Mouse (Mus musculus): ENCODE data around the gene Cdh4.
A peak's percentile ranks its signal among the peaks of the same experiment; 100 is the strongest.

The Cdh4 gene

DNA sequence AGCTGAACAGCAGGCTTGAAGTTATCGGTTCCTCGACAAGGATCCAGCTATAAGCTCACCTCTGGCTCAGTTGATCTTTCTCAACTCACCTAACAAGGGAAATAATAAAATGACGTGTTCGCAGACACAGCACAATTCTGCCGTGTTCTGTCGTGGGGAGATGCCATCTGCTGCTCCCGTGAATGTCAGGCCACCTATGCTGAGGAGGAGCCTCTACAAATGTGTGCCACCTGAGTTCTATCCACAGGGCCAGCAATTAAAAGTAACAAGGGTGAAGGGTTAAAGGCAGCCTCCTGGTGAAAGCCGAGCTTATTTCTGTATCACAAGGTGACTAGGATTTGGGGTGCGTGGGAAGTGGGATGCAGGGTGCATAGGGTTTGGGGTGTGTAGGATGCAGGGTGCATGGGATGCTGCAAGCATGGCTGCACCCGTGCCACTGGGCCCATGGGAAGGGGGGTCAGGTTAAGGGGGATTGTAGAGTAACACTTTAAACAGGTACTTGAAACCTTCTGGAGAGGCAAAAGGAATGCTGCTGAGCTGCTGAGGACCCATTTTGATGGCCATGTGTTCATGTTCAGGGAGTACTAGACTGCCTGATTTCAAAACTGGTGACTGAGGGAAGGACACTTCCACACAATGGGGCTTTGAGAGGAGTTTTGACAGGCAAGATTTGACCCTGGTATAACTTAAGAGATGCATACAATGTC is 333.9 kb downstream of the Cdh4 start:
- DNase-seq (ENCODE audit: extremely low spot score, low read depth, low spot score), result no peak

DNA sequence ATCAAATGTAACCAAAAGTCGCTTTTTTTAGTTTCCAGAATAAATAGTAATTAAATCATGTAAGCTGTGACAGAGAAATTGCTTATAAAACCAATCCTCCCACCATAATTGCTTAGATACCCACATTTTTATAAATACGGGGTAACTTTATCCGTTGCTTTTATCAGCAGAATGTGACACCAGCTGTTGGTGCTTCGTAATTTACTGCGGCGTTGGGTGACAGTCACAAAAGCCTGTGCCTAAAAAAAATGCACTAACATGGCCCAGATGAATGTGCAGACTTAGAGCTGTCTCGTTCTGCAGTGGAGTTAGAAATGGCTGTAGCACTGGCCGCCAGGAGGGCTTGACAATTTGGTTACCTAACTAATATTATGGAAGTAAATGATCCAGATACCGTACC is 337.0 kb downstream of the Cdh4 start:
- DNase-seq (ENCODE audit: extremely low spot score, low read depth, low spot score), result no peak

DNA sequence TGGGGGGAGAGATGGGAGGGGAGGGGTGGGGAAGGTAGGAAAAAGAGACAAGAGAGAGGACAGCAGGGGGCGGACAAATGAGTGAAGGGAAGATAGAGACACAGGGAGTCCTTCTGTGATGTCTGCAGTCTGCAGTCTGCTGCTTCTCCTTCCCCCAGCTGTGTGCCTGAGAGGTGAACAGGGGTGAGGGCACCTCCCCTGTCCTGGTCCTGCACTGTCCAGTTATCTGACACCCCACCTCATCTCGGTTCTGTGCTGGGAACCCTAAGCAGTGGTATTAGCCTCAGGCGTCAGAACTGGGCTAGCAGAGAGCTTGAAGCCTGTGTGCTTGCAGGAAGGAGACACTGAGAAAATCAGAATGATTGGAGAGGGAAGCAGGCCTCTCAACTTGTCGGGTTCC is 338.7 kb downstream of the Cdh4 start:
- DNase-seq (ENCODE audit: extremely low spot score, low read depth, low spot score), result no peak

DNA sequence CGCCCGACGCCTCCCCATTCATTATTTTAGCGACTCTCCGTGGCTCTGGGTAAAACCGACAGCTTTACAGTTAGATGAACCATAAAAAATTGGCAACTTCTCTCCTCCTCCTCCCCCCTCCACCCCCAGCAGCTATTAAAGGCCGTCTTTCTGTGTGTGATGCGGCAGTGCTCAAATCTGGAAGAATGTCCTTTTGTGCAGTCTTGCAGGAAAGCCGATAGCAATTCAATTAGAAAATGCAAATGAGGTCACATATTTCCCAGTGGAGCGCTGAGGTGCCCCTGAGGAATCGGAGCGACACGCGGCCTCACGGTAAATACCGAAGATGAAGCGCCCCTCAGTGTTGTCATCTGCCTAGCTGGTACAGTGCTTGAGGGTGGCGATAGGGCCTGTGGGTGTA is 345.0 kb downstream of the Cdh4 start:
- no peak for DNase-seq (ENCODE audit: extremely low spot score, low read depth, low spot score)

DNA sequence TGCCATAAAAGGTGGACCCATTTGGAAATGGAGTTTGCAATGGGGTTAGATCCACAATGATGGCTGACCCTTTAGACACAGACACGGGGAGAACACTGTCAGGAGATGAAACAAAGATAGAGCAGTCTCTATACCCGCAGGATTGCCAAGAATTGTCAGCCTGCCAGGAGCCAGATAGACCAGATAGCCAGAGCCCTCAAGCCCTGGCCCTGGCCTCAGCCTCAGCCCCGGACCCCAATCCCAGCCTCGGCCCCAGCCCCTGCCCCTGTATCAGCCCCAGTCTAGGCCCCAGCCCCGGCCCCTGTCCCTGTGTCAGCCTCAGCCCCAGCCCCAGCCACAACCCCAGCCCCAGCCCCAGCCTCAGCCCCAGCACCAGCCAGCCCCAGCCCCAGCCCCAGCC is 345.6 kb downstream of the Cdh4 start:
- DNase-seq (ENCODE audit: extremely low spot score, low read depth, low spot score), result no peak

DNA sequence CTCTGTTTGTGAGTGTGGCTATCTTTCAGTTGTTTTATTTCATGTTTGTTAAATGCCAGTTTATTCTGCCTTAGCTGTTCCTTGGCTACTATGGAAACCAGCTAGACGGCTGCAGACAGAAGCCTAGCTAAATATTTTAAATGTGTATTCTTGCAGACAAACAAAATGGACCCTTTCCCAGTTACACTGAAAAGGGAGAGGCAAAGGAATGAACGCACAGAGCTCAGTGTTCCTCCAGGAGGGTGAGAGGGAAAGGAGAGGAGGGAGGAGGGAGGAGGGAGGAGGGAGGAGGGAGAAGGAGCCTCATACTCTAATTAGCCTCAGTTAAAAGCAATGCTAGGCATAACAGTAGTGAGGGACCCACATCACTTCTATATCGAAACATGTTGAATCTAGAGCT is 348.5 kb downstream of the Cdh4 start:
- DNase-seq (ENCODE audit: extremely low spot score, low read depth, low spot score), result no peak

DNA sequence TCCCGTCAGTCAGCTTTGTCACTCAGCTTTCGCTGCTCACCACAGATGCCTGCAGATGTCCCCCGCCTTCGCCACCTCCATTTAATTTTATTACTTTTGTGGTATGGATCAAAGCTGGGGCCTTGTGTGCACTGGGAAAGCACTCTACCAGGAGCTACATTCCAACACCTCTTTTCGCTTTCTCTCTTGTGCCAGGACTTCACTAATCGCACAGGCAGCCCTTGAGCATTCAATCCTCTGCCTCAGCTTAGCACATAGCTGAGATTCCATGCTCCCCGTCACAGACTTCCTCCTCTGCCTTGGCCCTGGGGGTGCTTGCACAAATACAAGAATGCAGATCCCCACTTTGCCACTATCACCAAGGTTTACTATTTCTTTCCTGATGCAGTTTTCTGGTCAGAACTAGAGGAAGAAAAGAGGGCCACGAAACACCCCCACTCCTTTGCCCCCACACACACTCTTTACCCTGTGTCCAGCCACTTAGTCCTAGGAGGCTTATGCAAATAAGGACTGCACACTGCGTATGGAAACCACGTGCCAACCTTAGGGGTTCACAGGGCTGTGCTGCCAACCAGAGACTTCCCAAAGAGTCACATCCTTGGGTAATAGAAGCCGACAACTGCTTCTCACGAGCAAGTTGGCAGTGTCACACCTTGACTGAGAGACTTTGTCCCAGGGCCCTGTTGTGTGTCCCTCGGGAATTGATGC is 350.3 kb downstream of the Cdh4 start:
- DNase-seq (ENCODE audit: extremely low spot score, low read depth, low spot score), result no peak

DNA sequence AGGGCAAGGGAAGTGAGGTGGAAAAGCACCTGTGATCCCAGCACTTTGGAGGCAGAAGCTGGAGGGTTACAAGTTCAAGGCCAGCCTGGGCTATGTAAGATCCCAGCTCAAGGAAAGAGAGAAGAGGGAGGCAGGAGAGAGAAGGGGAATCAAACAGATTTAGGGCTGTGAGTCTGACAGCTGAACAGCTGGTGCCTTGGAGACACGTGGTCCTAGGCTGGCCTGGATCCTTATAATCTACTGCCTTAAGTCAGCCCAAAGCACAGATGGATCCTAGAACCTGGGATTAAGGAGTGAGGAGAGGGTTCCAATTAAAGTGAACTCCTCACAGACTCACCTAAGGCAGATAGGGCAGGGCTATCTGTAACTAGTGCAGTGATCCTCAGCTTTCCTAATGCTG is 352.1 kb downstream of the Cdh4 start:
- DNase-seq (ENCODE audit: extremely low spot score, low read depth, low spot score), result no peak

DNA sequence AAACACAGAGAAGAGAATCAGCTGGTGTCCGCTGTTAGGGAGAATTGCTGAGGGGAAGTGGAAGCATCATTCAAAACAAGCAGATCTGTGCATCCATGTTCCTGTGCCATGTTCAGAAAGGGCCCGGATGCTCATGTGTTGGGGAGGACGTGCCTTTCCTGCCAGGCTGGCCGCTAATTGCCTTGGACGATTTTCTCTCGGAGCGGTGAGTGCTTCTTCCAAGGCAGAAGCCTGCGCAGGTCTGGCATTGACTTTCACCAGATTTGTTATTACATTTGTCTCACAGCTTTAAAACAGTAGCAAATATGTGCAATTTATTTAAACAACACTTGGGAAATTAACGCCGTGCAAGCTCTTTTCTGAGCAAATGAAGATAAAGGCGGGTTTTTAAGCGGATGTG is 353.2 kb downstream of the Cdh4 start:
- no peak for DNase-seq (ENCODE audit: extremely low spot score, low read depth, low spot score)

DNA sequence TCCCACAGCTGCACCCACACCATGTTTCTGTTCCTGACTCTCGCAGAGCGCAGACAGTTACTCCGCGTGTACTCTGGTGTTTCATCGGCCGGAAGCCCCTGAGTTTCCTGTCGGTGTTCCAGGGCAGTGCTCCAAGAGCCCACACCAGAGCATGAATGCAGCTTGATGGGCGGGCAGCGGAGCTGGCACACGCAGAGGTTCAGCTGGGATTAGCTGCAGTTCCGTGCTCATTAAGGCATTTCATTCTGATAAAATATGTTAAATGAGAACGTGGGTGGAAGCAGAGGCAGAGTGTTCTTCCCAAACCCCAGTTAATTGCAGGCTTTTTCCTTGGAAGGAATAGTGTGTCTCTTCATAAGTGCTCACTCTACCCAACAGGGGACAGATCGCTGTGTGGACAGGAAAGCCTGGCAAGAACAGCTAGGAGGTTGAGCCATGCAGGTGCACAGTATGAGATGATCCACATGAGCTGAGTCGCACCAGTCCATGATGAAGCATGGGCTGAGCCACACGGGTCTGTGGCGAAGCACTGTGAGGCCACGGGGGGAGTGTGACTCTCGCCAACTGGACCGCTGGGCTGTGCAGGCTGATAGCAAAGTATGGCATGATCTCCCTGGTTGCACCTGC is 357.8 kb downstream of the Cdh4 start:
- no peak for DNase-seq (ENCODE audit: extremely low spot score, low read depth, low spot score)

DNA sequence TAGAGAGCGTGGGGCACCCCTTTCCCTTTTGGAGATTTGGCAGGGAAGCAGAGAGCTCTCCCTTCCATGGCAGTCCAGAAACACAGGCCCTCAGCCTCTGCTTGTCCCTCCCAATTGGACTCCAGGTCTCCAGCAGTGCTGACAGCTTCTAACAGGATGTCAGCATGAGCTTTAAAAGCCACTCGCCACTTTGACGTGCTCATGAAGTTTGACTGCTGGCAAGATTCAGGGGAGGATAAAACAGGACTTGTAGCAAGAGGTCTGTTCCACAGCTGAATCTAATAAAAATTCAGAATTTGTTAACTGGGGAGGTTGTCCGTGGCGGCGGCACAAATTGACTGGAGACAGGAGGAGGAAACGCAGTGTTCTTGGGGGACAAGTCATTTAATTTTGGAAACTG is 358.8 kb downstream of the Cdh4 start:
- DNase-seq (ENCODE audit: extremely low spot score, low read depth, low spot score), result no peak

DNA sequence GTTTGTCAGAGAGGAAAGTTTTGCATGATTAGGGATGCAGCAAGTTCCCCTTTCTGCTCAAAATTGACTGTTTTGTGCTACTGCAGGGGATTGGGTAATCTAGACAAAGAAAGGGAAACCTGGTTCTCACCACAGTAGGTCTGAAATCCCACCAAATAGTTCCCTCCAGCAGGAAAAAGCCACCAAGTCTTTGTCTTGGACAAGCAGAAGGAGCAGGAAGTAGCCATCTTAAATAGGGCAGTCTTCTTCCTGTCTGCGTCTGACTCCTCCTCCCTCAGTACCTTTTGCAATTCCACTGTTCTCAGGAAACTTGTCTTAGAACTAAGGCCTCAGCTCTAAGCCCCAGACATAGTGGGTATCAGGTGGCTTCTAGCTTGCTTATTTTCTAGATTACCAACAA is 360.2 kb downstream of the Cdh4 start:
- no peak for DNase-seq (ENCODE audit: extremely low spot score, low read depth, low spot score)

DNA sequence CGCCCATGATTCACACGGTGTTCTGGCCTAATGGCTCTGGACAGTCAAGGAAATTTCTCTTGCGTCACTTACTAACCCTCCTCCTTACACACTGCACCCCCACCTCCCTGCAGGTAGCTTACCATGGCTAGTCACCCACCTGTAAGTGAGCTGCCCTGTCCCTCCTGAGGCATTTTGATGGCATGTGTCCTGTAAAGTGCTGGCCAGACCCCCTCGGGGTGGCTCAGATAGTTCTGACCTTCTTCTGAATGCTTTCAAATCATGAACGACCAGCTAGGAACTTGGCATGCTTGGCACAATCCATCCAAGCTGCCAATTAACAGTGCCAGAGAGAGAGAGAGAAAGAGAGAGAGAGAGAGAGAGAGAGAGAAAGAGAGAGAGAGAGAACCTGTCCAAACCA is 368.9 kb downstream of the Cdh4 start:
- DNase-seq (ENCODE audit: extremely low spot score, low read depth, low spot score), result no peak

DNA sequence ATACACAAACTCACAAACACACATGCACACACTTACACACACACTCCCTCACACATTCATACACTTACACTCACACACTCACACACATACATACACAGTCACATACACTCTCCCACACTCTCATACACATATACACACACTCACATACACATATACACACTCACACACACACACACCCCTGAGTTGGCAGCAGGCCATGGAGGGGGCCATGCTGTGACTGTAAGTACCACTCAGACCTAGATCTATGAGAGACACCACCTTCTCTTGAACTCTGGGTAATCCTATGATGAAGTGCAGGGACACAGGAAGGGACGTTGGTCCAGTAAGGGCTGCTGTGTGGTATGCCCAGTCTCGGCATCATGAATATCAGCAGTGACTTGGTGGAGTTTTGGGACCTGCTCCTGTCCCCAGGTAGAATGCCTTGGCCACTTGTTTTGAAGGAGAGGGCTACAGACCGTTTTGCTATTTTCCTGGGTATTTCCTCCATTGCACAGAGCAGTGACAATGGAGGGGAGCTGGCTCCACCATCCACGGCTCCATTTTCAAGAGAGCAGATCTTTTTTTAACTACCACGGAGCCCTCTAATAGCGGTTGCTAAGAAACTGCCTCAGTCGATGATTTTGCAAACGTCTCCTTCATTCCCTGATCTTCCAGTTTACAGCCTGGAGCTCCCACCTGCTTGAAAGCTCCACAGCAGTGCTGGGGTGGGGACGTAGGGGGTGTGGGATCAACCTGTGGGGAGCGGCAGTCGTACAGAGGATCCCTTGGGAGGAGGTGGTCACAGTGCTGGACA is 371.0 kb downstream of the Cdh4 start:
- DNase-seq (ENCODE audit: extremely low spot score, low read depth, low spot score), result no peak

DNA sequence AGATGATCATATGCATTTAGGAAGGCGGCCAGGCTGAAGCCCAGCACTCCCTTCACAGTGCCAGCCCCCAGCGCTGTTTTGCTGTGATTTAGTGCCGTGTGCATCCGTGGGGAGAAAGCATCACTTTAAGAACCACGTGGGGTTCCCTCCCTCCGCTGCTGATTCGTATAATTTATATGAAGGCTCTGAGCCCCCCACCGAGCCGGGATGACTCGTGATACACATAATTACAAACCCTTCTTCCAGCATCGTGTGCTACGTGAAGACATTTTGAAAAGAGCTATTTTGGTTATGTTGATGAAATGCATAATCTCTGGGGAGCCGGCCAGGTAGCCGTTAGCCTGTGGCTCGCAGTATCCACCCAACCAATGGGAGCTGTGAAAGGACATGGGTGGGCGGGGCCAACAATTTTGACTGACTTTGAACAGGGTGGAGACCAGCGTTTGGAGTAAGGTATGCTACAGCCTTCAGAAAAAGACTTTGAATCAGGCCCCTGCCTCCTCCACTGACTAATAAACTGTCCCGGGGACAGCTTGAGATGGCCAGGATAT is 382.6 kb downstream of the Cdh4 start:
- no peak for DNase-seq (ENCODE audit: extremely low spot score, low read depth, low spot score)

DNA sequence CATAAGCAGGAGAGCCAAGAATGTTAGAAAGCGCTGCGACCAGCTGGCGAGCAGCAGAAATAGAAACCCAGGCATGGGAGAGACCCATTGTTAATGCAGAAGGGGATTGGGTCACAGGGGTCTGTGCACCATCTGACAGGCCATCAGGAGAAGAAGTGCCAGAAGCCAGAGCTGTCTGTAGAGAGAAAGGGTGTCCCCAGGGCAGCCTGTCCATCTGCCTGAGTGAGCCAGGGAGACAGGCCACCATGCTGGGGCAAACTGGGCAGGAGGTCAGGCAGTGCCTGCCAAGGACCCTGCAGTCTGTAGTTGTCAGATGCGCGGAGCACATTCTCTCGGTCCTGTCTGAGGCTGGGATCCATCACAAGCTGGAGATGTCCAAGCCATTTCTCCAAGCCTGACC is 386.7 kb downstream of the Cdh4 start:
- DNase-seq (ENCODE audit: extremely low spot score, low read depth, low spot score), result no peak

DNA sequence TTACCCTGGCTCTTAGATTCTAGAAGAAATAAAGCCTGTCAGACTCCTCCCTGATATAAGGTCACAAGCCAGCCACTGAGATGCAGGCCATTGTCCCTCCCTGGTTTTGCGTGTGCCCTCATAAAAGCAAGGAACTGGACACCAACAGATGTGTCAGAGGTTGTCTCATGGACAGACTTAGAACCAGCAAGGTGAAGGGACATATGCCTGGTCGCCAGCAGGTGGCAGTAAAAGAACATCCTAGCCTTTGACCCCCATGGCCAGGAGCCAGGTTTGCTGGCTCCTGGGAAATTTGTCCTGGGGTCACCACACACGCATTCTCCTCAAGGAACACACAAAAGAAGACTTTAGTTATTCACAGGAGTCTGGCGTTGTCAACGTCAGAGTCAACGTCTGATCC is 387.7 kb downstream of the Cdh4 start:
- no peak for DNase-seq (ENCODE audit: extremely low spot score, low read depth, low spot score)

DNA sequence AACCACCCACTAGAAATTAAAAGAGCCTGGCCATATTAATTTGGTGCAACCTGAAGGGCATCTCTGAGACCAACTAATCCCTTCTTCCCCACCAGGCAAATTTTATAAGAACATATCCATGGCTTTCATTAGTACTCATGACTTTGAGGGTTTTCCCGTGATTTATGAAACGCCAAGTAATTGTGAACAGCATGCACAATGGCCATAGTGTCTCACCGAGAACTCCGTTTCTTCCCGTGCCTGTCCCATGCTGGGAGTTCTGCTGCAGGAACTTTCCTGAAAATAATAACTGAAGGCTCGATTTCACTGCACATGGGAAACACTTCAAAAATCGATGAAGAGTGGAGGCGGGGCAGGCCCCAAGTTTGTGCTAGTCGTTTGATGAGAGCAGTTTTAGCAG is 392.7 kb downstream of the Cdh4 start:
- DNase-seq (ENCODE audit: extremely low spot score, low read depth, low spot score), result peak; percentile 46

DNA sequence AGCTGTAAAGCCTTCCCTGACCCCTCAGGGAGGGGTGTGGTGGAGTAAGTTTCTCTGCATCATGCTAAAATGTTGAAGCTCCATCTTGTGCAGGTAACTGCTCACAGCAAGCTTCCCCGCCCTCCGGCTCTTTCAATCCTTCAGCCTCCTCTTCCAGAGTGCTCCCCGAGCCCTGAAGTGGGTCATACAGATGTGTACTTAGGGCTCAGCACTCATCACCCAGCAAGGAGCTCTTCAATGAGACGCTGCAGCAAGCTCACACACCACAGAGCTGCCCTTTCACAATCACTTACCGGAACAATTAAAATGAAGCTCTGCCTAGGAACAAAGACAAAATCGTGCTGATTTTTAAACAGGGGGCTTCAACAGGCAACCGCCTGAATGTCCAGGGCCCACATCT is 393.3 kb downstream of the Cdh4 start:
- no peak for DNase-seq (ENCODE audit: extremely low spot score, low read depth, low spot score)

DNA sequence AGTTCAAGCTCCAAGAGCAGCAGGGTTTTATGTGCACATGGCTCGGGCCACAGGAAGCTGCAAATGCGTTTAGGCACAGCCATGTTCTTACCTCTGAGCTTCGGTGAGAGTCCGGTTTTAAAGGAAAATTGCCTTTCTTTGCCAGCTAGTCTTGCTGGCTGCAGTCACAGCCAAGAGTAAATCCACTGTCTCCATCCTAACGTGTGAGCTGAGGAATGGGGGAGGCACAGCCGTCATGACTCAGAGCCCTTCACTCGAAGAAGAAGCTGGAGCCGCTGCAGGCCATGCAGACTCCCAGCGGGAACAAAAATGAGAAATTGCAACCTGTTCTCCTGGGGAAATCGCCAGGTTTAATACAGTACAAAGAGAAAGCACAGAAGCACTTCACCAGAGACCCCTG is 395.0 kb downstream of the Cdh4 start:
- no peak for DNase-seq (ENCODE audit: extremely low spot score, low read depth, low spot score)

DNA sequence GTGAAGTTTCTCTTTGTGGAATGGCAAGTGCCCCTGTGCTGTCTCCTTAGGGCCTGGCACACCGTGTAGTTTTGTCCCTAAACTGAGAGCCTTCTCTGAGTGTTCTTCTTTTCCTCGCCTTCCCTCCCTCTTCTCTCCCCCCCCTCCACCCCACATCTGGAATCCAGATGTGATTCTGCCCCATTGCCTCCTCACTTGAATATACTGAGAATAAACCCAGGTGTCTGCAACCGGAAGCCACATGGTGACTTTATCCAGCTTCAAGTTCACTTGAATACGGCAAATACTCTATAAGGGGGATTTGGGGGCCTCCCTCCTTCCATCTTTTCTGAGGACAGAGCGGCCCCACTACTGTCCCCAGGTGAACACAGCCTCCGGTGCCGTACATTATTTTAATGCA is 395.8 kb downstream of the Cdh4 start:
- DNase-seq (ENCODE audit: extremely low spot score, low read depth, low spot score), result peak; percentile 70
